Mouse (Mus musculus) adrenal gland, adult (tissue): ENCODE results near the gene 5730596B20Rik.

Experiments
- DNase-seq, 2 experiments: peaks; one replicate each; pipeline ENCODE4 v3.0.0; 2022 to 2023; ENCODE audit warnings: low spot score in 1 of 2; ENCODE audit not compliant: inconsistent age in 2 of 2

Gene 5730596B20Rik

GRCm38 (mm10) chr6:52162093-52162380 is 15.3 kb upstream of the 5730596B20Rik start:
- DNase-seq, result no peak

GRCm38 (mm10) chr6:52162611-52163365 is 14.5 kb upstream of the 5730596B20Rik start:
- peak in 1 of 2 experiments; percentile 81 for DNase-seq

GRCm38 (mm10) chr6:52163366-52164031 is 13.8 kb upstream of the 5730596B20Rik start:
- DNase-seq, result peak; percentile 37 to 85

- peak in 1 of 2 experiments; percentile 47 for DNase-seq
These were observed 13.2 kb upstream of the 5730596B20Rik start for GRCm38 (mm10) chr6:52164051-52164625.

- peak; percentile 59 to 87 for DNase-seq
These were observed 12.5 kb upstream of the 5730596B20Rik start, which contains the start of gene Hoxa2 for GRCm38 (mm10) chr6:52164626-52165440. Gene Hoxa2, minus strand, starts transcription at chr6:52164831.

GRCm38 (mm10) chr6:52165441-52166370 is 11.6 kb upstream of the 5730596B20Rik start:
- peak; percentile 48 to 83 for DNase-seq

GRCm38 (mm10) chr6:52166431-52167077 is 10.7 kb upstream of the 5730596B20Rik start:
- DNase-seq, result peak; percentile 19 to 67

- DNase-seq, result peak in 1 of 2 experiments; percentile 44
These were observed 10.1 kb upstream of the 5730596B20Rik start for GRCm38 (mm10) chr6:52167176-52167575.

GRCm38 (mm10) chr6:52167736-52168161 is 9.5 kb upstream of the 5730596B20Rik start:
- peak; percentile 7 to 50 for DNase-seq

- DNase-seq, result peak; percentile 50 to 79
These were observed 8.9 kb upstream of the 5730596B20Rik start for GRCm38 (mm10) chr6:52168191-52169055.

- peak in 1 of 2 experiments; percentile 58 for DNase-seq
These were observed 7.7 kb upstream of the 5730596B20Rik start for GRCm38 (mm10) chr6:52169499-52170165.

GRCm38 (mm10) chr6:52170166-52170897 is 7.0 kb upstream of the 5730596B20Rik start:
- peak; percentile 59 to 75 for DNase-seq

GRCm38 (mm10) chr6:52170898-52171223 is 6.4 kb upstream of the 5730596B20Rik start:
- DNase-seq, result no peak

GRCm38 (mm10) chr6:52171331-52171730 is 6.0 kb upstream of the 5730596B20Rik start:
- peak in 1 of 2 experiments; percentile 20 for DNase-seq

- DNase-seq, result no peak
These were observed 5.4 kb upstream of the 5730596B20Rik start for GRCm38 (mm10) chr6:52171938-52172337.

- DNase-seq, result peak; percentile 90 to 96
These were observed 4.8 kb upstream of the 5730596B20Rik start for GRCm38 (mm10) chr6:52172501-52172900.

- DNase-seq, result no peak
These were observed 3.6 kb upstream of the 5730596B20Rik start for GRCm38 (mm10) chr6:52173648-52174047.
